Mouse (Mus musculus) kidney, postnatal 0 days (tissue): ENCODE measurements around the gene Tmem262. TPM values are rescaled to one million over a fixed set of nuclear protein-coding genes. Genes with fewer than 3 reads are reported as not detected.
A peak's percentile ranks its signal among the peaks of the same experiment; 100 is the strongest.
"Not testable (repeated sequence)": the region's sequence is repeated elsewhere in the genome, so short reads cannot be mapped to it uniquely, and the experiment has no call there.

Source experiments
- ATAC-seq: fragments of 200-750 bp; cut with Nextera tagmentation; replicated peaks from 2 replicates; pipeline ENCODE4 v1.8.0; 2017; ENCODE audit warnings: low read depth, moderate number of reproducible peaks, moderate TSS enrichment, moderate library complexity; ENCODE audit not compliant: low FRiP score
- DNase-seq: peaks from one replicate; pipeline ENCODE4 v3.0.0-alpha.2; 2016; ENCODE audit warnings: low spot score
- H3K27ac ChIP-seq: fragments of 300-500 bp; sonication (generic); 2 replicates; pipeline ENCODE4 v1.5.1; 2014; ENCODE audit warnings: mild to moderate bottlenecking
- H3K27me3 ChIP-seq: fragments of 300-500 bp; sonication (generic); 2 replicates; pipeline ENCODE4 v1.6.1; 2014; ENCODE audit warnings: low read length, mixed read lengths; ENCODE audit not compliant: insufficient read depth
- H3K36me3 ChIP-seq: fragments of 300-500 bp; sonication (generic); 2 replicates; pipeline ENCODE4 v1.6.1; 2014; ENCODE audit warnings: low read length, mixed read lengths; ENCODE audit not compliant: insufficient read depth
- H3K4me1 ChIP-seq: fragments of 300-500 bp; sonication (generic); replicated peaks from 2 replicates; pipeline ENCODE4 v1.6.1; 2014; ENCODE audit warnings: antibody characterized with exemption, low read length, mixed read lengths; ENCODE audit not compliant: insufficient read depth
- H3K4me2 ChIP-seq: fragments of 300-500 bp; sonication (generic); 2 replicates; pipeline ENCODE4 v1.6.1; 2014; ENCODE audit warnings: mild to moderate bottlenecking, low read length, moderate library complexity, mixed read lengths
- H3K4me3 ChIP-seq: fragments of 300-500 bp; sonication (generic); replicated peaks from 2 replicates; pipeline ENCODE4 v1.5.1; 2014; ENCODE audit warnings: low read depth, low read length
- H3K9ac ChIP-seq: fragments of 300-500 bp; sonication (generic); 2 replicates; pipeline ENCODE4 v1.6.1; 2014; ENCODE audit warnings: low read depth, low read length
- H3K9me3 ChIP-seq: fragments of 300-500 bp; sonication (generic); replicated peaks from 2 replicates; pipeline ENCODE4 v1.6.1; 2016; ENCODE audit warnings: low read length, inconsistent platforms, mixed read lengths
- CTCF ChIP-seq: IDR thresholded peaks from 2 replicates; pipeline ENCODE4 v1.5.1; 2016; ENCODE audit warnings: antibody characterized with exemption, low read depth, mild to moderate bottlenecking, moderate library complexity
- WGBS: fragments of 180-500 bp; shearing (Covaris S2); extraction: QIAGEN DNeasy Blood & Tissue Kit; methylation state at CpG from one replicate; pipeline ENCODE4 v1.1.7; 2014; 5-methylcytosine and 5-hydroxymethylcytosine counted together
- polyA plus RNA-seq: library from polyadenylated mRNA; unstranded; fragments of >200 nt; fragmentation: Nextera tagmentation; extraction: Ambion mirVana; gene quantifications from 2 replicates; pipeline ENCODE4 v1.2.1, GENCODE M21; 2015

The Tmem262 gene
- polyA plus RNA-seq, 1 experiment from 2014 or later = not detected

GRCm38 (mm10) chr19:6042293-6042692 lies 37.5 kb upstream of the Tmem262 start:
- no peaks in the 10 kb centered on the region for H3K27me3 ChIP-seq
- DNase-seq (no peak), ATAC-seq (no peak)
- peaks cover 10% of the 10 kb centered on the region; the same call in 1 of the 2 replicates for H3K4me1 ChIP-seq
- H3K9ac ChIP-seq = no peak overlapping the region
- WGBS = 69% methylated on average over 9 of the region's 9 CpGs
- no peak for TF ChIP-seq CTCF
- no peak overlapping the region for H3K4me3 ChIP-seq
- no peak overlapping the region for H3K27ac ChIP-seq
- H3K9me3 ChIP-seq = no peaks in the 10 kb centered on the region
- H3K4me2 ChIP-seq = no peak overlapping the region
- H3K36me3 ChIP-seq = no peaks in the 10 kb centered on the region

- H3K36me3 ChIP-seq, H3K4me2 ChIP-seq, H3K27ac ChIP-seq, ATAC-seq, H3K9ac ChIP-seq, H3K27me3 ChIP-seq, H3K4me3 ChIP-seq, H3K9me3 ChIP-seq: not testable (repeated sequence)
- 44% methylated on average over 4 of the region's 4 CpGs for WGBS
- H3K4me1 ChIP-seq = peaks cover 18% of the 10 kb centered on the region
- TF ChIP-seq CTCF = peak; percentile 76
- DNase-seq = peak; percentile 85
Observed at GRCm38 (mm10) chr19:6044102-6044501, 35.7 kb upstream of the Tmem262 start.

GRCm38 (mm10) chr19:6045366-6046293 lies 34.2 kb upstream of the Tmem262 start:
- peak; percentile 1; the same call in 1 of the 2 replicates for ATAC-seq
- peaks cover 18% of the 10 kb centered on the region for H3K4me1 ChIP-seq

GRCm38 (mm10) chr19:6046294-6047153 lies 33.3 kb upstream of the Tmem262 start, which contains the start of gene Syvn1:
Syvn1 (plus strand) TSS chr19:6046576.
- no peaks in the 10 kb centered on the region for H3K9me3 ChIP-seq
- H3K27me3 ChIP-seq = no peaks in the 10 kb centered on the region
- ATAC-seq (peak; percentile 82), DNase-seq (peak; percentile 98)
- 0 out of 2 replicates have a peak, but pooled peaks have one; percentile 10 for TF ChIP-seq CTCF
- H3K27ac ChIP-seq = peak within 1 kb of the TSS; percentile 98
- H3K9ac ChIP-seq = peak within 1 kb of the TSS; percentile 86
- H3K4me3 ChIP-seq = peak within 1 kb of the TSS; percentile 81
- H3K4me2 ChIP-seq = peak within 1 kb of the TSS; percentile 83
- under 1% methylated on average over 65 of the region's 65 CpGs for WGBS
- peaks cover 17% of the 10 kb centered on the region for H3K4me1 ChIP-seq
- H3K36me3 ChIP-seq = peaks cover 34% of the 10 kb centered on the region

More at GRCm38 (mm10) chr19:6045366-6046293, 34.2 kb upstream of the Tmem262 start:
- Histone ChIP-seq H3K9me3 (no peaks in the 10 kb centered on the region), H3K4me2 (peak overlapping the region; percentile 83), H3K27ac (peak overlapping the region; percentile 98), H3K36me3 (peaks cover 25% of the 10 kb centered on the region), H3K9ac (peak overlapping the region; percentile 86), H3K27me3 (no peaks in the 10 kb centered on the region), H3K4me3 (peak overlapping the region; percentile 81)
- TF ChIP-seq CTCF = peak; percentile 36
- WGBS = 13% methylated on average over 20 of the region's 20 CpGs
- peak; percentile 61 for DNase-seq

- 0 out of 2 replicates have a peak, but pooled peaks have one; percentile 12 for TF ChIP-seq CTCF
- Histone ChIP-seq H3K9ac (peak overlapping the region; percentile 86), H3K9me3 (no peaks in the 10 kb centered on the region), H3K4me2 (peak overlapping the region; percentile 83), H3K4me1 (peaks cover 13% of the 10 kb centered on the region), H3K4me3 (peak overlapping the region; percentile 81), H3K36me3 (peaks cover 41% of the 10 kb centered on the region), H3K27me3 (no peaks in the 10 kb centered on the region), H3K27ac (peak overlapping the region; percentile 98)
- WGBS = under 1% methylated on average over 43 of the region's 44 CpGs
- ATAC-seq (peak; percentile 40), DNase-seq (peak; percentile 32)
Observed at GRCm38 (mm10) chr19:6047154-6047898, 32.5 kb upstream of the Tmem262 start.
